Mouse (Mus musculus) lung, adult 2 months (tissue): ENCODE results near the gene Gm8909. TPM values are rescaled to one million over a fixed set of nuclear protein-coding genes. Genes with fewer than 3 reads are reported as not detected.
"Not testable (repeated sequence)": the region's sequence is repeated elsewhere in the genome, so short reads cannot be mapped to it uniquely, and the experiment has no call there.

ENCODE experiments used
- DNase-seq: peaks from one replicate; pipeline ENCODE4 v3.0.0; 2022
- H3K4me1 ChIP-seq: fragments of 200-500 bp; 2 replicates; pipeline ENCODE4 v1.6.1; 2011; ENCODE audit warnings: low read length; ENCODE audit not compliant: control insufficient read depth, insufficient read depth
- H3K4me3 ChIP-seq: fragments of 200-500 bp; replicated peaks from 2 replicates; pipeline ENCODE3; 2011; ENCODE audit warnings: low read depth, mild to moderate bottlenecking, control low read depth, low read length; ENCODE audit errors: extremely low read depth
- CTCF ChIP-seq: fragments of 200-500 bp; IDR thresholded peaks from 2 replicates; pipeline ENCODE4 v1.5.1; 2011; ENCODE audit warnings: mild to moderate bottlenecking, low read length, control low read depth; ENCODE audit not compliant: insufficient read depth
- POLR2A ChIP-seq: fragments of 200-500 bp; IDR thresholded peaks from 2 replicates; pipeline ENCODE4 v1.6.1; 2011; ENCODE audit warnings: low read depth, mild to moderate bottlenecking, control low read depth, low read length, borderline replicate concordance; ENCODE audit errors: extremely low read depth
- WGBS: fragments of 180-500 bp; shearing (Covaris S2); methylation state at CpG from one replicate; pipeline ENCODE4 v1.1.7; 2018; 5-methylcytosine and 5-hydroxymethylcytosine counted together
- polyA plus RNA-seq: library from polyadenylated mRNA; depleted of rRNA; stranded (reverse); fragments of >200 nt; gene quantifications from 2 replicates; pipeline ENCODE4 v1.2.3, GENCODE M21; 2012

Gene Gm8909
- polyA plus RNA-seq, 1 experiment = 1.2 TPM

DNA sequence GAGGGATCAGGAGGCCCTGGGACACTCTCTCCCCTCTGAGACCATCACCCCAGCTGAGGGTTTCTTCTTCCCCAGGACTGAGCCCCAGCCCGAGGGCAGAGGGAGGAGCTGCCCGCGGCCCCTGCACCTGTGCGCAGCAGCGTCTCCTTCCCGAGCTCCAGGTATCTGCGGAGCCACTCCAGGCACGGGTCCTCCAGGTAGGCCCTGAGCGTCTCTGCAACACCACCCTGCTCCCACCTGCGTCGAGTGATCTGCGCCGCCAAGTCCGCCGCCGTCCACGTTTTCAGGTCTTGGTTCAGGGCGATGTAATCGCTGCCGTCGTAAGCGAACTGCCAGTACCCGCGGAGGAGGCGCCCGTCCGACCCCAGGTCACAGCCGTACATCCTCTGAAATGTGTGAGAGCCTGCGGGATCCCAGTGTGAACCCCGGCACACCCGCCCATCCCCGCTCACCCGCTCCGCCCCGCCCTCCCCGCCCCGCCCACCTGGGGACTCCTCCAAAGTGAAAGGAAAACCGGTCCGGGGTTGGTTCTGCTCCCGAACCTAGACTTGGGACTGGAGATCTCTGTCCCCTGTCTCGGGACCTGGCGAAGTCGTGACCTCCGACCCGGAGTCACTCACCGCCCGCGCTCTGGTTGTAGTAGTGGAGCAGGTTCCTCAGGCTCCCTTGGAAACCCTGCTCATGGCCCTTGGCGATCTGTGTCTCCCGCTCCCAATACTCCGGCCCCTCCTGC is 865 bp downstream of the Gm8909 start:
- DNase-seq = peak; percentile 33
- TF ChIP-seq CTCF = no peak
- TF ChIP-seq POLR2A = no peak
- Histone ChIP-seq H3K4me3 (peak overlapping the region; percentile 83), H3K4me1 (no peaks in the 10 kb centered on the region)
- 1% methylated on average over 51 of the region's 51 CpGs for WGBS

DNA sequence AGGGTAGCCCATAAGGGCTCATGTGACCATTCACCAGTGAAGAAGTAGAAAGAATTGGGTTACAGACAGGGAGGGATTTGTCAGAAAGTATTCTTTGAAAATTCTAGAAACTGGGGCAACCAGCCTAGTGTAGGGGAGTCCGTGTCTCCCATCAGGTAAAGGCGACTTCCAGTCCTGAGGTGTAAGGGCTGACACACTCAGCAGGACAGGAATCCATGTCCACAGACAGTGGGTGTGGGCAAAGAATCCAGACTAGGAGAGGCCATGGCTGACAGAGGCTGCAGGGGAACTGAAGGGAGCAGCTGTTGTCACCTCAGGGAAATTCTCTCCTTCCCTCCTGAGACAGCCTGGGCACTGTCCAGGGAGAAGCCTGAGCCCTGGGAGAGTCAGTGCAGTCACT is 1.4 kb downstream of the Gm8909 start:
- not testable (repeated sequence) for DNase-seq, H3K4me1 ChIP-seq, H3K4me3 ChIP-seq
- 28% methylated on average over 2 of the region's 2 CpGs for WGBS

DNA sequence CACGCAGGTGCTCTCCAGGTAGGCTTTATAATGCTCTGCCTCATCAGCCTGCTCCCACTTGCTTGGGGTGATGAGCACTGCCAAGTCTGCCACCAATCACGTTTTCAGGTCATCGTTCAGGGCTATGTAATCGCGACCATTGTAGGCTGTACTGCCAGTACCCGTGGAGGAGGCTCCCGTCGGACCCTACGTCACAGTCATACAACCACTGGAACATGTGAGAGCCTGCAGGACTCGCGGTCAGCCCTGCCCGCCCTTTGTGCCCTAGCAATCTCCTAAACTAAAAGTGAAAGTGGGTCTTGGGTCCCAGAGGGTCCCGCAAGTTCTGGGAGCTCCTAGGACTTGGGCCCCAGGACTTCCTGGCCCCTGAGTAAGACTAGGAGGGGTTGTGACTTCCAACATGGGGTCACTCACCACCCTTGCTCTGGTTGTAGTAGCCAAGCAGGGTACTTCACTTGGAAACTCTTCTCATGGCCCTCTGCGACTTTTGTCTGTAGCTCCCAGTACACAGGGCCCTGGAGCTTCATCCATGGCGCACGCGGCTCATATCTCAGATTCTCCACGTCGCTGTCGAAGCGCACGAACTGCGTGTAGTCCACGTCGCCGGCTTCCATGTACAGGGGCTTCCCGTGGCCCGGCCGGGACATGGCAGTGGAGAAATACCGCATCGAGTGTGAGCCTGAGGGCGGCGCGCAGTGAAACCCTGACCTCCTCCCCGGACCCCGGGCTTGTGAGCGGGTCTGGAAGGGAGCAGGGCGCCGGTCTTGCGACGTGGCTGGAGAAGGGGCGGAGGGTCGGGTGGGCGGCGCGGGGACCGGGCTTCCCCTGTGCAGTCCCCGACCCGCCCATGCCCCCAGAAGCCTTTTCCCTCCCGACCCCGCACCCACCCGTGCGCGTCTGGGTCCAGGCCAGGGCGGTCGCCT is 6.9 kb downstream of the Gm8909 start:
- no peak for DNase-seq
- Histone ChIP-seq H3K4me3 (peak overlapping the region; percentile 46), H3K4me1 (peaks cover 3% of the 10 kb centered on the region; the same call in 1 of the 2 replicates)
- TF ChIP-seq CTCF = no peak
- no peak for TF ChIP-seq POLR2A
- WGBS = 3% methylated on average over 56 of the region's 56 CpGs

DNA sequence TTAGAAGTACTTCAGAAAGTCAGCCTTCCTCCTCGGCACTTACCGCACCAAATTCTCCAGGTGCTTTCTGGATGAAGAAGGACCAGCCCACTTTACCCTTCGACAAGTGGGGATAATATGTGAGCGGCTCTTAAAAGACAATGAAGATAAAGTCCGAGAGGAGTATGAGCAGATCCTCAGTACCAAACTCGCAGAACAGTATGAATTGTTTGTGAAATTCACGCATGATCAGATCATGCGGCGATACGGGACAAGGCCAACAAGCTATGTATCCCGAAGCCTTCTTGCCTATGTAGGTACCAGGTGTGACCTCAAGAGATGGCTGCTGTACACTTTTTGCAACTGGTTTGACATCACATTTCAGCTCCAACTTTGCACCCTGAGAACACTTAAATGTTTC is 10.1 kb downstream of the Gm8909 start:
- H3K4me3 ChIP-seq, DNase-seq, H3K4me1 ChIP-seq: not testable (repeated sequence)
- WGBS = 23% methylated on average over 11 of the region's 11 CpGs

DNA sequence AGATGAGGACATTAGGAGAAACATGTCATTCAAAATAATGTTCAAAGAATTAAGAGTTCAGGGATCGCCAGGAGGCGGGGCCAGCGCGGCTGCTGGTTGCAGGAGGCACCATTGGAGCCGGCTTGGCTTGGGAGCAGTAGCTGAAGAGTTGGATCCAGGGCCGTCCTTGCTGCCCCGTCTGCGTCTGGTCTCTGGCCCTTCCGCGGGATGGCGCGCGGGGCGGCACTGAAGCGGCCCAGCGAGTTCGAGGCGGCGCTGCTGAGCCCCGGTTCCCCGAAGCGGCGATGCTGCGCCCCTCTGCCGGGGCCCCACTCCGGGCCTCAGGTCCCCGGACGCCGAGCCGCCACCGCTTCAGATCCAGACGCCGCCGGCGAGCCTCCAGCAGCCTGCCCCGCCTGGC is 10.6 kb downstream of the Gm8909 start:
- DNase-seq, H3K4me1 ChIP-seq, H3K4me3 ChIP-seq: not testable (repeated sequence)
- under 1% methylated on average over 36 of the region's 36 CpGs for WGBS

DNA sequence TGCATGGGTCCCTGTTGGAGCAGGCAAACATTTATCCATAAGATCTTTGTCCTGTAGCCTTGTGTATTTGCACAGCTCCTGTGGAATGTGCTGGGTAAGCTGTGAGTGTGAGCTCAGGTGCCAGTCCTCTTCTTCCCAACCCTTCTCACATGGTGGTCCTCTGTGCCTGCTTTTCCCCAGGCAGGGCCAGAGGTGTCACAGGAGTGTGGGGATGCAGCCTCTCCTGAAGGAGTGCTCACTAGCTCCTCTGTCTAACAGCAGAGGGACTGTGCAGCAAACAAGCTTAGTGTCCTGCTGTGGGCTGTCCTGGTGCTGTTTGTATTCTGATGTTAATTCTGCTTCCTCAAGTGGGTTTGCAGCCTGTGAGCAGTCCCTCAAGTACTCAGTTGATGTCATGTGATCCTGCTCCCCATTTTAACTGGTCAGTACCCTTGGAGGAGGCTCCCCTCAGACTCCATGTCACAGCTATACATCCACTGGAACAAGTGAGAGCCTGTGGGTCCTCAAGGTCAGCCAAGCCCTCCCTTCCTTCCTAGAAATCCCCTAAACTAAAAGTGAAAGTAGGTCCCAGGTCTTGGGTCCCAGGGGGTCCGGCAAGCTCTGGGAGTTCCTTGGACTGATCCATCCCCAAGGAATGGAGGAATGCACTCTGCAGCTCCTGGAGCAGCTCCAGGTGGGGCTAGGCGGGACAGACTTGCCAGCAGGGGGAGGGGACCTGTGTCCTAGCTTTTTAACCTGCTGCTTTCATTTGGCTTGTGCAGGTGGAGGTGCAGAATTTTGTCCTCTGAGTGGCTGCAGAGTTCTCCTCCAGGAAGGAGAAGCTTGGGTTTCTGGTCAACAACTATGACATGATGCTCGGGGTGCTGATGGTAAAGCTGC is 13.8 kb downstream of the Gm8909 start:
- WGBS = 18% methylated on average over 3 of the region's 3 CpGs
- H3K4me1 ChIP-seq = no peaks in the 10 kb centered on the region
- H3K4me3 ChIP-seq = no peak overlapping the region
- no peak for DNase-seq
- no peak for TF ChIP-seq POLR2A
- no peak for TF ChIP-seq CTCF

DNA sequence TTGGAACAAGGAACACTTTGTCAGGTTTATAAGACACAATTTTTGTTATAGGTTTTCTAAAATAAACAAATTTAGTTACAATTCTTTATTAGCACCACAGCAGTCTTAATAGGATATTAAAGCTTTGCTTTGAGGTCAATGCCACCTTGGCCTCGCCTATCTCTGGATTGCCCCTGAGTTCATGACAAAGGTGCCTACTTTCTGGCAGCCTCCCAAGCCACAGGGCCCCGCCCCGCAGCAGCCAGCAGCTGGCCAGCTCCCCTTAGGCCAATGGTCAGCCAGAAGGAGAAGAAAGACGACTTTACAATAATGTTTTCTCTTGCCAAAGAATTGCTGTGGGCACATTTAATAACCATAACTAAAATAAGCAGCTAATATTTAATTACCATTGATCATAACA is 17.1 kb downstream of the Gm8909 start:
- WGBS = 34% methylated on average over 4 of the region's 4 CpGs
- not testable (repeated sequence) for H3K4me1 ChIP-seq, DNase-seq, H3K4me3 ChIP-seq

DNA sequence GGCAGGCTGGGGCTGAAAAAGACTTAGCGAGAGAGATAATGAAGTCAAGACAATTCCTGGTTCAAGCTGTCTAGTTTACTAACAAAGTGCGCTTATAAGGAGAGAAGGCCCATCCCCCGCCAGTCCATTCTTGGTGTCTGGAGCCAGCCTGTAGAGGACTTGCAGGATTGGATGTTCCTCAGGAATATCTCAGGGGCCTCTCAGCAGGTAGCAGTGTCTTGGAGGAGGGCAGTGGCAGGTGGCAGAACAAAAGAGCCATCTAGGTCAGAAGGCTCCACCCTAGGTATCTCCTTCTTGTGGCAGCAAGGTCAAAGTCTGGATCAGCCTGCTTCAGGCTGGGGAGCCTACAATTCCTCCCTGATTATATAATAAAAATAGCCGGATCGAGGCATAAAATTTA is 19.9 kb downstream of the Gm8909 start:
- H3K4me1 ChIP-seq, DNase-seq, H3K4me3 ChIP-seq: not testable (repeated sequence)
- 90% methylated on average over 5 of the region's 5 CpGs for WGBS

DNA sequence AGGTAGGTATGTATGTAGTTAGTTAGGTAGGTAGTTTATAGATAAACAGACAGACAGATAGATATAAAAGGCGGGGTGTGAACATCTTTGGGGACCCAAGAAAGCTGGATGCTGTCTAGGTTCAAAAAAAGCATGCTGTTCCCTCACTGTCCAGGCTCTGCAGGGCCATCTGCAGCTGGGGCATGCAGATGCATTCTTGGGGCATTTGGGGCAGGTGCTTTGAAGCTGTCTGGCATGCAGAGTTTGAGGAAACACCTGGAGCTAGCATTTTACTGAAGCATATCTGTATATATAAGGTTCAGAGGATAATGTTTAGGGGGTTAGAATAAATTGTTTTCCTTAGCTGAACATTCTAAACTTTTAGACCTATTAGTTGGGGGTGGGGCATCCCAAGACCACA is 21.4 kb downstream of the Gm8909 start:
- H3K4me3 ChIP-seq, DNase-seq, H3K4me1 ChIP-seq: not testable (repeated sequence)
- WGBS = 86% methylated on average over 1 of the region's 1 CpGs

DNA sequence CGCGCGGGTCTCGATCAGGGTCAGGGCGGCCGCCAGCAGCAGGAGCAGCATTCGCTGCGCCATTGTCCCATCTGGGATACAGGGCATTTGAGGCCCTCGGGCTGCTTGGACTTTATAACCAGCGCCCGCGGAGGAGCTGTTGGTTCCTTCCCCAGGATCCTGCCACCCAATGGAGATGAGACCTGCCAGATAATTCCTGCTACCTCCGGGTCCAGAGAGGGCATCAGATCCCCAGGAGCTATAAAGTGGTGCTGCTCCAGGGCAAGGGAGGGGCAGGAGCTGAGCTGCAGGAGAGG is 22.5 kb downstream of the Gm8909 start:
- H3K4me3 ChIP-seq = peak overlapping the region; percentile 78
- not testable (repeated sequence) for DNase-seq, H3K4me1 ChIP-seq
- WGBS = 7% methylated on average over 13 of the region's 13 CpGs
